Mouse (Mus musculus) left cerebral cortex, adult 8-10 months (tissue): Measurements from ENCODE around the gene Amn1. TPM values are rescaled to one million over a fixed set of nuclear protein-coding genes. Genes with fewer than 3 reads are reported as not detected.
"Not testable (repeated sequence)": the region's sequence is repeated elsewhere in the genome, so short reads cannot be mapped to it uniquely, and the experiment has no call there.

Experiments used
- DNase-seq, 2 experiments: peaks; one replicate each; pipeline ENCODE4 v3.0.0; 2022; ENCODE audit warnings: low spot score in 2 of 2
- total RNA-seq, 4 experiments: library from RNA; stranded (reverse); gene quantifications; 2 replicates each; pipeline ENCODE4 v1.2.4; 2022

Gene Amn1
- total RNA-seq, 4 experiments from 2014 or later, result 25.4 to 31.1 (median 28.5) TPM

- no peak for DNase-seq
Observed at GRCm38 (mm10) chr6:149154116-149155030, 34.1 kb downstream of the Amn1 start.

DNA sequence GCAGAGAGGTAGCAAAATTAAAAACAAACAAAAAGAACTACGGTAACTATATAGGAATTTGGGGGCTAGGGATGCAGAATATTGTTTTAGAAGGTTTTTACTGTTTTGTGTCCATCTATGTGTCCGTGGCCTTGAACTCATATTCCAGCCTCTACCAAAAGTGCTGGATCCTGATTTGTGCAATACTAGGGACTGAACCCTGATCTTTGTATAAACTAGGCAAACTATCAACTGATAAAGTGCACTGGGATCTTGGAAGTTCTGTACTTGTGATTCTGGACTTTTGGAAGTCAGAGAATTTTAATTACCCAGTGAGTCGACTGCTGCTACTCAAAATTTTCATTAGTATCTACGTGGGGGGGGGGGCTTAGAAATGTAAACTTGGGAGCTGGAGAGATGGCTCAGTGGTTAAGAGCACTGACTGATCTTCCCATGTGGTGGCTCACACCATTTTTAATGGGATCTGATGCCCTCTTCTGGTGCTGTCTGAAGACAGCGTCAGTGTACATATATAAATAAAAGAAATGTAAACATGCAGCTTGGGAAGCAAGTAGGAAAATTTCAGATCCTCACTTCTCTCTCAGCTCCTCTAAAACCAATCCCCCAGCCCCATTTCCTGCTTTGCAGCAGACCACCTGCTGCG lies 34.9 kb downstream of the Amn1 start:
- no peak for DNase-seq

- no peak for DNase-seq
Observed at GRCm38 (mm10) chr6:149152119-149152518, 36.4 kb downstream of the Amn1 start.

DNA sequence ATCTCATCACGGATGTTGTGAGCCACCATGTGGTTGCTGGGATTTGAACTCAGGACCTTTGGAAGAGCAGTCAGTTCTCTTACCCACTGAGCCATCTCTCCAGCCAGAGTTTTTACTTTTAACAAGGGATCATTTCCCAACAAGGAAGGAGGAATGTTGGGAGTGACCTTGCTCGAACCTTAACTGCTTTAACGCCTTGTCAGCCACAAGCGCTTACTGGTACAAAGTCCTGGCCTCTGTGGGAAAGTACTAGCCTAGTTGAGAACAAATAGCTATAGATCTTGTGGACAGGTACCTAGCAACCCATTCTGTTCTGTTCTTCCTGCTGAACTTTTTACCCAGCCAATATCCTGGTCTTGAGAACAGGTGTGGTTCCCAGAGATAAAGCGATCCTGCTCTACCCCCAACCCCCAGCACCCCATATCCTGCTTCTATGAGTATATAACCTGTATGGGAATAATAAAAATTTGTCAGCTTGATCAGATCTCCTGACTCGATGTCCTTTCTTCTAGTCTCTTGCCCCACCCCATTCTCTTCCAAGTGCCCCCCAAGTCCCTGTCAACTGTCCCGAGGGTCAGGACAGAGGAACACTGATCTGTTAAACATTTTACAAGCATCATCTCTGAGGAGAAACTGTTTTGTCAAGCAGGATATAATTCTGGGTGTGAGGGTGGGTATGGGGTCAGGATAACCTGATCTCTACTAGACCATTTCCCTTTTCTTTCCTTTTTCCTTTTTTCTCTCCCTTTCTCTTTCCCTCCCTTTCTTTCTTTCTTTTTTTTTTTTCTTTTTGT lies 39.9 kb downstream of the Amn1 start:
- no peak for DNase-seq

DNA sequence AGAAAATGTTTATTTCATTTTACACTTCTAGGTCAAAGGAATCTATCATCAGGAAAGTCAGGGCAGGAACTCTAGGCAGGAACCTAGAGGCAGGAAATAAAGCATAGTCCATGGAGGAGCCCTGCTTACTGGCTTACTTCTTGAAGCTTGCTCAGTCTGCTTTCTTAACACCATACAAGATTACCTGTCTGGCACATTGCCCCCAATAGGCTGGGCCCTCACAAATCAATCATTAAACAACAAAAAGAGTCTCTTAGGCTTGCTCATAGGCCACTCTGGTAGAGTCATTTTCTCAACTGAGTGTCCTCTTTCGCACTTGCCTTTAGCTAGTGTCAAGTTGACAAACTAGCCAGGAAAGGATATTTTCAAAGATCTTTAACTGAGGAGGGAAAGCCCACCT lies 43.4 kb downstream of the Amn1 start:
- no peak for DNase-seq

- DNase-seq, result peak; percentile 56 to 57
Observed at GRCm38 (mm10) chr6:149141393-149142173, 46.9 kb downstream of the Amn1 start.

DNA sequence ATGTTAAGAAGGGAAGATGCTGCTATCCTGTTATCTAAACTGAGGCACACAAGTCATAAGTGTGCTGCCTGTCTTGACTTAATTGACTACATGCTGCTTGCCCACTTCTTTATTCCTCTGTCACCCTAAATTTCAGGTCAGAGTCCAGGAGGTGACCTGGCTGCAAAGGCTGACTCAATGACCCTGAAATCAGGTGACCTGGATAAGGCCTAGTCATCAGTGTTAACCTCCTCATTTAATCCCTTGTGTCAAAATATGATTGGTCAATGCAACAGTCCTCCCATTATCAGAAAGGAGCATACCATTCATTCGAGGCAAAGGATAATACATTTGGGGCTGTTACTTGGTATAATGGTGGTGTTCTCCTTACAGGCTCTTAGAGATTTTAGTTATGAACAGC lies 49.0 kb downstream of the Amn1 start, which contains the start of gene Etfbkmt:
Etfbkmt (plus strand) TSS at position 379 of the 400 bp plus-strand sequence.
- DNase-seq, result no peak

DNA sequence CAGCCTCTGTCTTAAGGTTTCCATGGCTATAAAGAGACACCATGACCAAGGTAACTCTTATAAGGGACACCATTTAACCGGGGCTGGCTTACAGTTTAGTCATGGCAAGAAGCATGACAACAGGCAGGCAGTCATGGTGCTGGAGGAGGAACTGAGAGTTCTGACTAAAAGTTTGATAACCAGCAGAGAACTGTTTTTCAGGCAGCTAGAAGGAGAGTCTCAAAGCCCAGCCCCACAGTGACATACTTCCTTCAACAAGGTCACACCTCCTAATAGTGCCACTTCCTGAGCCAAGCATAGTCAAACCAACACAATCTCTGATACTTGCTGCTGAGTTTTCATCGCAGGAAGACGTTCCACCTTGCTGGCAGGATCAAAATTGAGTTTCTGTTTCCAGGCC lies 49.5 kb downstream of the Amn1 start:
- no peak for DNase-seq

GRCm38 (mm10) chr6:149137936-149138335 lies 50.6 kb downstream of the Amn1 start:
- DNase-seq, result no peak

GRCm38 (mm10) chr6:149135631-149136030 lies 52.9 kb downstream of the Amn1 start:
- DNase-seq, result no peak

DNA sequence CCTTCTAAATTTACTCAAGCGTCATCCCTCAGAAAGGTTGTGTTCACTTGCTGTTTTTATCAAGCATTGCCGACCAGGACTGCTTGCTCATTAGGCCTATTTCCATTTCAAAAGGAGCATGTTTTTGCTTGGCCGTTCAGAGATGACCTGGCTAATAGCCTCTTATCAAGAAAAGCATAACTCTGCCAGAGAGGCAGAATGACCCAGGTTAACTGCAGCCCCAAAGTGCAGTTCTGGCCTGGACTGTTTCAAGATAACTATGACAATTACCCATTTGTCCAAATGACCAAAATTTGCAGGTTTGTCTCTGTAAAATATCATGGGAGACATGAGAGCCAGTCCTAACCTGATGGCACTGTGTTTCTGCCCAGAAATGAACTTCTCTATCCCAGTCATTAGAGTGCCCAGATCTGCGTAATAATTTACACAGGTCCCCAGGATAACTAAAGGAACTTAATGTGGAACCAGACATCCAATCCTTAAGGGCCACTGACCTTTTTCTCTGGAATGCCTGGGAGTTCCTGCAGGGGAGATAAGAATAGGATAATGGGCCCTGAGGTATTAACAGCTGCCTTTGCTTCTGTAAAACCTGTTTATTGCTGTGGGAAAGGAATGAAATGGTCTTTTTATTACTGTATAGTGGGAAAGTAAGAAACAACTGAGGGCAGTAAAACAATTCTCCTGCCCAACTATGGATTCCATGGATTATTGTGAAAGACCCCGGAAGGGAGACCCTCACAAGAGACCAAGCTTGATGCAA lies 53.9 kb downstream of the Amn1 start:
- no peak for DNase-seq

DNA sequence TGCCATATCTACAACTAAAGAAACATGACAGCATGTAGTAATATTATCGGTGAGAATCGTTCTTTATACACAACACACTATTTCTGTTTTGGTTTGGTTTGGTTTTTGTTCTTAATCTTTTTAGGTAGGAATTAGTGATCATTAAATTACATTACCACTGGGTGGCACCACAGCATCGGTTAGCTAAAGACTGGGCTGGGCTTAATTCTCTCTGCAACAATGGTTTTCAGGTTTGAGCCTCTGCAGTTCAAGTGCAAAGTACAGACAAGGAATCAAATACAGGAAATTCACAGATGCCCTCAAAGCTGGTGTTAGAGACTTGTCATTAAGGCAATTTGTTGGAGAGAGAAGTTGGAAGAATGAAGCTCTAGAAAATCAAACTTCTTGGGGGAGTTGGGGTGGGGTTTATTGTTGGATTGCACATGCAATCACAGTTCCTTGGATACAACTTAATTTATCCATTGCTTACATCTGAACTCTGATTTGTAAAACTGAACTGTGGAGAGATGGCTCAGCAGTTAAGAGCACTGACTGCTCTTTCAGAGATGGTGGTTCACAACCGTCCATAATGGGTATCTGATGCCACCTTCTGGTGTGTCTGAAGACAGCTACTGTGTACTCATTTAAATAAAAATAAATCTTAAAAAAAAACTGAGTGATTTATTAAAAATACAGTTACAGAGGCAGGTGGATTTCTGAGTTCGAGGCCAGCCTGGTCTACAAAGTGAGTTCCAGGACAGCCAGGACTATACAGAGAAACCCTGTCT lies 56.0 kb downstream of the Amn1 start:
- DNase-seq, result no peak

GRCm38 (mm10) chr6:149131111-149131510 lies 57.4 kb downstream of the Amn1 start:
- no peak for DNase-seq

- not testable (repeated sequence) for DNase-seq
Observed at GRCm38 (mm10) chr6:149129870-149130269, 58.6 kb downstream of the Amn1 start, which contains the start of gene Gm10203. Gene Gm10203 (plus strand): TSS chr6:149130170.

- DNase-seq, result no peak
Observed at GRCm38 (mm10) chr6:149126675-149127074, 61.8 kb downstream of the Amn1 start.

GRCm38 (mm10) chr6:149123042-149123441 lies 65.5 kb downstream of the Amn1 start:
- DNase-seq, result no peak

GRCm38 (mm10) chr6:149119853-149120252 lies 68.7 kb downstream of the Amn1 start:
- DNase-seq, result peak; percentile 10 to 14

GRCm38 (mm10) chr6:149118935-149119334 lies 69.6 kb downstream of the Amn1 start:
- no peak for DNase-seq

GRCm38 (mm10) chr6:149116992-149117391 lies 71.5 kb downstream of the Amn1 start:
- no peak for DNase-seq
